Mouse (Mus musculus) hindlimb bud, embryonic 11.5 days (tissue): ENCODE results near the gene Ipo7.
"Not testable (repeated sequence)": the region's sequence is repeated elsewhere in the genome, so short reads cannot be mapped to it uniquely, and the experiment has no call there.

Experiments used
- DNase-seq: peaks from one replicate; pipeline ENCODE4 v3.0.0-alpha.2; 2012; ENCODE audit warnings: low read depth, low spot score; ENCODE audit errors: extremely low spot score

The Ipo7 gene

DNA sequence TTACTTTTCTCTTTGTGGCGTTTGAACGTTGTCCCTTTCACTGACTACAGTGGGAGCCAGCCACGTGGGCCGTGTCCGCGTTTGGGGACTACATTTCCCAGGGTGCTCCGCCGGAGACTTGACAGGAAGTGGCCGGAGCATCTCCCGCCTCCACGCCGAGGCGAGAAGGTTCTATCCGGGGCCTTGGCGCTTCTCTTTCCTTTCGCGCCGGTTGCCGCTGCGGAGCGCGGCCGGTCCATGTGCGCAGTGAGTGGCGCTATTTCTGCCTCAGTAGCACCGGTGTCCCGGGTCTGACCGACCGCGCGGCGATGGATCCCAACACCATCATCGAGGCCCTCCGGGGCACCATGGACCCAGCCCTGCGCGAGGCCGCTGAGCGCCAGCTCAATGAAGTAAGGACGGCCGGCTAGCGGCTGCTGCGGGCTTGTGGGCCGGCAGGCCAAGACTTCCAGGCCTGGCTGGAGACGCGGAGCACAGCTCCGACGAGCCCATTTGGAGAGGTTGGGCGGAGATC lies at the start of gene Ipo7:
TSS of gene Ipo7 (plus strand) at position 158 of the 514 bp plus-strand sequence.
- DNase-seq, result peak; percentile 74

DNA sequence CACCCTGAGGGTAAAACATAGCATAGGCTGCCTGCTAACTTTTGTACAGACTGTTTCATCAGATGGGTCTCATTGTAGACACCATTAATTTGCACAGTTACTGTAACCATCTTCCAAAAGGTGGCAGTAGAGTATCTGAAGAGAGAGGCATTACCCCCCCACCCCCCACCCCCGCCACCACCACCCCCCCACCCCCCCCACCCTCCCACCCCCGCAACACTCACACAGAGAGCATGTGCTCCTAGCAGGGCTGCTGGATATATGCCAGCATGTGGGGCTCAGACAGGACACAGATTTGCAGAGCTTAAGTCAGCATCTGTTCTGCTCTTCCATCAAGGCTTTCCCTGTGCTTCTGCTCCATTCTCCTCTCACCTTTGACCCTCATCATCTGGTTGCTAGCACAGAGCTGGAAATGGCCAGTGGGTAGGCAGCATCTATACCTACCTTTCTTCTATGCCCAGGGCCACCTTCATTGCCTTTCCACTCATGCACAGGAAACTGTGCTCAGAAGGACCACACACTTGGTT lies 49.1 kb upstream of the Ipo7 start:
- DNase-seq, result no peak

DNA sequence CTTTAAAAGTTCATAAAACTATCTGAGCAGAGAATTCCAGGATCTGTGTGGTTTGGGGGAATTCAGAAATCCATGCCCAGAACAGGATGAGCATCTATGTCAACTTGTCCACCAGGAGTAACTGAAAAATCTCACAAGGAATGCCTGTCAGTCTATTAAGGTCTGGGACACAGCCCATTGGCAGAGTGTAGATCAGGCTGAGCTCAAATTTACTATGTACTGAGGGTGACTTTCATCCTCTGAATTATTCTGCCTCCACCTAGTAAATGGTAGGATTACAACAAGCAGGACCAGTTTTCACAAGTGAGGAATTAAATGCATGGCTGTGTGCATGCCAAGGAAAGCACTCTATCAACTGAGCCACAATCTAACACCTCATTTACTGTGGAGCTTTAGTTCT lies 48.5 kb upstream of the Ipo7 start:
- DNase-seq, result no peak

DNA sequence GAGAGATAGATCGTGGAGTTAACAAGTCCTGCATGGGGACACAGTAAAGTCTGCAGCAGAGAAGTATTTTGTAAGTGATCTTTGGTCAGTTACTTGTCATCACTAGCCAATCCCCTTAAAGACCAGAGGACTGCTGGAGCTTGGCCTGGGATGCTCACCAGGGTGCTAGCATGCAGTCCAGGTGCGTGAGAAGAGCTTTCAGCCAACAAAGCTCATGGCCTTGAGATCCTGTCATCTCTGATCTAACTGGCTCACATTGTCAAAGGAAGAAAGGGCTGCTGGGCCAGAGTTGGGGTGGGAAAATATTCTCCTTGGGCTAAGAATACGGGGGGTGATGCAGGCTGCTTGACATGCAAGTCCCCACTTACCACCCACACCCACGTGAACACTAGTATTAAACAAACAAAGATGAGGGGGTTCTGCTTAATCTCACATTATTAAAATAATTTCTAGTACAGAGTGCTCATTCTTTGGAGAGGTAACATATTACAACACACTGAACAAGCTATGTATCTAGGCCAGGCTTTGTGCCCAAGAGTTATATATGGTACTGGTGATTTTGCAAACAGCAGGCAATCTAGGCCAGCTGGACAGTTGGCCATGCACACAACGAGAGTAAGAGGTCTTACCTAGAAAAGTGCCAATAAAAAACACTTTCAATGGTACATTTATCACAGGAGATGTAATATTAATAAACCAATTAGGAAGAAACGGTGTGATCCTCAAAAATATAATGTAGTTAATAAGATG lies 41.9 kb upstream of the Ipo7 start:
- no peak for DNase-seq

DNA sequence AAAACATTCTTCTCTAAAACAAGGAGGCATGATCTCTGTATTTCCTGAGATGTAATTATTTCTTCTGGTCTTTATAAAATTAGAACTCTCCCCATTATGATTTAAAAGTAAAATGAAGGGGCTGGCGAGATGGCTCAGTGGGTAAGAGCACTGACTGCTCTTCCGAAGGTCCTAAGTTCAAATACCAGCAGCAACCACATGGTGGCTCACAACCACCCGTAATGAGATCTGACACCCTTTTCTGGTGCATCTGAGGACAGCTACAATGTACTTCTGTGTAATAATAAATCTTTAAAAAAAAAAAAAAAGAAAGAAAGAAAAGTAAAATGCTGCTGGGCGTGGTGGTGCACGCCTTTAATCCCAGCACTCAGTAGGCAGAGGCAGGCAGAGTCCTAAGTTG lies 40.9 kb upstream of the Ipo7 start:
- not testable (repeated sequence) for DNase-seq

DNA sequence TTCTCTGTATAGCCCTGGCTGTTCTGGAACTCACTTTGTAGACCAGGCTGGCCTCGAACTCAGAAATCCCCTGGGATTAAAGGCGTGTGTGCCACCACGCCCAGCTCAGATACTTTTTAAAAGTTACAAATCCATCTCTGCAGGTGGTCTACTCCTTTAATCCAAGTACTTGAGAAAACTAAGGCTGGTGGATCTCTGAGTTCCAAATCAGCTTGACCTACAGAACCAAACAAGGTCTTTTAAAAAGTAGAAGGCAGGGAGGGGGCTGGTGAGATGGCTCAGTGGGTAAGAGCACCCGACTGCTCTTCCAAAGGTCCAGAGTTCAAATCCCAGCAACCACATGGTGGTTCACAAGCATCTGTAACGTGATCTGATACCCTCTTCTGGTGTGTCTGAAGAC lies 33.5 kb upstream of the Ipo7 start:
- not testable (repeated sequence) for DNase-seq

DNA sequence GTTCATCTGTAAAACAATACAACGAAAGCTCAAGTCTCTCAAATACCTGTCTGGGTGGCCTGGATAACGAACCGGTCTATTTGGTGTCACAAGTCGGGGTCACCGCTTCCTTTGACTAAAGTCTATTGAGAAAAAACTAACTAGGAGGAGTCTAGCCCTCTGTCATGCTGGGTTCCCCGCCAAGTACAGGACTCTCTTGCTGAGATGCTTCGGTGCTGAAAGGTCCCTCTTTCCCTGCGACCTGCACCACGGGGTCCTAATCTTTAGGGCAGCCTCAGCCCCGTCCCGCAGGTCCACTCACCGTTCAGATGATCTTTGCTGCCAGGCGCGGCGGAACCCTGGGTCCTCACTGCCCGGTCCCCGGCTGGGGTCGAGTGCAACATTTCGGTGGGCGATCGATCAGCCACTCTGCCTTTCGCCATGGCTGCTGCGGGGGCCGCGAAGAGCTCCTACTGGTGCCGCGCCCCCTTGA lies 32.4 kb upstream of the Ipo7 start:
- DNase-seq, result no peak

DNA sequence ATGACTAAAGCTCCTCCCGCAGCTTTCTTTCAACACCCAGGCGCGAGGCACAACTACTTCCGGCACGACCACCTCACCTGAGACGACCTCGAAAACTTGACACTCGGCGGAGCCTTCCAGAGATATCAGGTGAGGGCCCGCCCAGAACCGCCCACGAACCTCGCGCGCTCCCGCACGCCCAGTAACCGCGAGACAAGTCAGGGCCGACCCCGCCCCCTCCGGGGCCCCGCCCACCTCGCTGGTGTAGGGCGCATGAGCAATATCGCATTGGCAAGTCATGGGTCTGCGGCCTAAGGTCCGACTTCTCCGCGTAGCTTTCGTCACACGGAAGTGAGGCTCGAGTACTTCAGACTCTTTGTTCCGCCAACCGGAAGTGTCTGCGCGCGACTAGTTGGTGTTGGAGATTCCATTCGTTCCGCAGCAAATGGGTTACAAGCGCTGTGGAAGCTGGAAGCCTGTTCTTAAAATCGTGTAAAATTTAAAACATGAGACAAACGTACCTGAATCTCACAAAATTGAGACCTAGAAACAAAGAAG lies 31.9 kb upstream of the Ipo7 start:
- peak; percentile 97 for DNase-seq

DNA sequence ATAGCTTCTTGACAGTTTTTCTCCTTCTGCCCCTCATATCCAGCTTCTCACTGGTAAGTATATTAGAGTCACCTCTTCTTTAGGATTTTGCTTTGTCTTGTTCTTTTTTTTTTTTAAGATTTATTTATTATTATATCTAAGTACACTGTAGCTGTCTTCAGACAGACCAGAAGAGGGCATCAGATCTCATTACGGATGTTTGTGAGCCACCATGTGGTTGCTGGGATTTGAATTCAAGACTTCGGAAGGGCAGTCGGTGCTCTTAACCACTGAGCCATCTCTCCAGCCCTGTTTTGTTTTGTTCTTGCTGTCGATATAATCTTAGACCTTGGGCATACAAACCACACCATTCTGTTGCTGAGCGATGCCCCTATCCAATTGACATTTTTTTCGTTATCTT lies 31.3 kb upstream of the Ipo7 start, which contains the start of gene Tmem41b:
TSS of gene Tmem41b (minus strand) at position 155 of the 400 bp plus-strand sequence.
- DNase-seq, result not testable (repeated sequence)

DNA sequence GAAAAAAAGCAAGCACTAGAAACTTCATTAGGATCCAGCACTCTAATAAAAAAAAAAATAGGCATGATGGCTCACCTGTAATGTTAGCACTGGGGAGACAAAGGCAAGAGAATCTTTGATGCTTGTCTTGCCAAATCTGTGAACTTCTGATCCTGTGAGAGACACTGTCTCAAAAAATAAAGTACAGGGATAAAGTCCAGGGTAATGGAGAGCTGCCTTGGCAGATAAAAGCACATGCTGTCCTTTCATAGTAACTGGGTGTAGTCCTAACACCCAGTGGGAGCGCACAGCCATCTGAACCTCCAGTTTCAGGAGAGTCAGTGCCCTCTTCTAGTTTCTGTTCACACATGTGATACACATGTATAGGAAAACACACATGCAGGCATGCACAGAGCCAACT lies 26.8 kb upstream of the Ipo7 start:
- no peak for DNase-seq

DNA sequence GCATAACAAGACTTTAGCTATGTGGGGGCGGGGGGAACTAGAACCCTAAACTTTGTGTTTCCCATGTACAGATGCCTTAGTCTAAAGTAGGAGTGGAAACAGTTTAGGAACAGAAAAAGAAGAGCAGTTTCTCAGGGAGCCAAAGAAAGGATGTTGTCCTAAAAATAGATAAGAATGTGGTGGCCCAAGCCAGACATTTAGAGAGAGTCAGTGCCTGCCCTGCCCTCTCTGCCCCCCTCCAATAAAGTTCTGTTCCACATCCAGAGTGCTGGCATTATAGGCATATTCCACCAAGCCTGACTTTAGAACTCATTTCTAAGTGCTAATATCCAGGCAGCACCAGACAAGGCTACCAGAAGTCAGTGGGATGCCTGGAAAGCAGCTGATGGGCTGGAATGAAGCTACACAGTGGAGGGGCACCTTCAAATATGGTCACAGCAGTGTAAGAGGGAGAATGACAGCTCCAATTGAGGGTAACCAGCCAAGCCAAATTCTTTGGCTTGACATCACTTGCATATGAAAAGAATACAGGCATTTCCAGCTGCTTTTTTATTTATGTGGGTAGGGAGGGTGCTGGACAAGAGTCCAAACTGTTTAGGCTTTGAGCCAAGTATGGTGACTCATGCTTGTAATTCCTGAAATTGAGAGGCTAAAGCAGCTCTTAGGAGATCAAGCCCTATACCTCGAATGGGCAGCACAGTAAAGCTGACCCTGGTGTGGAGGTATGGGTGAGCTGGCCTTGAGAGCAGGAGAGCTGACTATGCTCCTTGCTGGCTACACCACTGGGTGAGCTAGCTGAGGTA lies 24.7 kb upstream of the Ipo7 start:
- DNase-seq, result no peak

DNA sequence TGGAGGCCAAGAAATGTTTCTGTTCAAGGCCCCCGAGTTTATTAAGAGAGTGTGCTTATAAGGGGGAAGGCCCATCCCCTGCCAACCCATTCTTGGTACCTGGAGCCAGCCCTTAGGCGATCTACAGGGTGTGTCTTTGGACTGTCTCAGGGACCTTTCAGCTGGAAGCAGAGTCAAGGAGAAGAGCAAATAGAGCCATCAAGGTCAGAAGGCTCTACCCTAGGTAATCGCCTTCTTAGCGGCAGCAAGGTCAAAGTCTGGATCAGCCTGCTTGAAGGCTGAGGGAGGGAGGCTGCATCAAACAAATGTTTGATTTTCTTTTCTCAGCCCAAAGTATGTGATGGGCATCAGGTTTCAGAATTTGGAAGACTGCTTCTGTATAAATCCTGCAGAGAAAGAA lies 19.7 kb upstream of the Ipo7 start:
- no peak for DNase-seq

DNA sequence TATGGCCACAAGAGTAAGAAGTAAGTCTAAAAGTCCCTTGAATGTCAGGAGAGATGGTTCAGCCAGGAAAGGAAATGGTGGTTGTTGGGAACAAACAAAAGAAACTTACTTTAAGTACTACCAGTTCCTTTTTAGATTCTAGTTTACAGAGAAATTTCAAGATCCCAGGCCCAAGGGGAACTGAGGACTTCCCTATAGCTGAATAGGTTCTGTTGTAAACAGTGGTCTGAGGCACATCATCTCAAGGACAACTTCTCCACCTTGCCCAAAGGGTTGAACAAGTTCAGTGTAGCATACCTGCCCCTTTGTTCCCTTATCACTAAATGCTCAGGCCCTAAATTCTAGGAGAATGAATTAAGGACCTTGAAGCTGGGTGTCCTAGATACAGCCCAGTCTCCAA lies 16.0 kb upstream of the Ipo7 start:
- no peak for DNase-seq

DNA sequence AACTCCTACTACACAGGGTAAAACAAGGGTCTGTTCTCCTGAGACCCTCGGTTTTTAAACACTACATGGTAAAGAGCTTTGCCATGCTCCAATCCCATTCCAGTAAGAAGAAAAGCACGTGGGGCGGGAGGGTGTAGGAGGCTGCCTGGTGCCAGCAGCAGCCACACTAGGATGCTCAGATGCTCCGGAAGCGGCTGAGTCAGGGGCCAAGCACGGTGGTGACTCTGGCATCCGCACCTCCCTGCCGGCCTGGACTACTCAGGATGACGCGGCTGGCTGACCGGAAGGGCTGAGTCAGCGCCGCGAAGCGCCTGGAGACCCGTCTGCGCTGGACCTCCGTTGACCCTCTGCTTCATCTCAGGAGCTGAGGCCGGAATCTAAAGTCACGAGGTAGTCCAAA lies 15.1 kb upstream of the Ipo7 start:
- no peak for DNase-seq

DNA sequence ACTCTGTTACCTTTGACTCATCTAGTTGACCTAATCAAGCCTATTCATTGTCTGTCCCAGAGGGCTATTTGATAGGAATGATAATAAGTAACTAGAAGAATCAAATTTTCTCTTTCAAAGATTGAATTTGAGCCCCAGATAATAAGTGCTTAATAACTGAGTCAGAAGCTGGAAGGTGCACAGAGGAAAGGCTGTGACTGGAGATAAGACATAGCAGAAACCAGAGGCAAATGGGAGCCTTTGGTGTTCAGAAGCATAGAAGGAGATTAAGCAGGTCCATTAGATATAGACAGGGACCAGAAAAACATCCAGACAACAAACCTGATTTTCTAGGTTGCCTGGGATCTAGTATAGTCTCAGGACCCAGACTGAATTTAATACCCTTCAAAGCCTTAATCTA lies 12.1 kb upstream of the Ipo7 start:
- no peak for DNase-seq

DNA sequence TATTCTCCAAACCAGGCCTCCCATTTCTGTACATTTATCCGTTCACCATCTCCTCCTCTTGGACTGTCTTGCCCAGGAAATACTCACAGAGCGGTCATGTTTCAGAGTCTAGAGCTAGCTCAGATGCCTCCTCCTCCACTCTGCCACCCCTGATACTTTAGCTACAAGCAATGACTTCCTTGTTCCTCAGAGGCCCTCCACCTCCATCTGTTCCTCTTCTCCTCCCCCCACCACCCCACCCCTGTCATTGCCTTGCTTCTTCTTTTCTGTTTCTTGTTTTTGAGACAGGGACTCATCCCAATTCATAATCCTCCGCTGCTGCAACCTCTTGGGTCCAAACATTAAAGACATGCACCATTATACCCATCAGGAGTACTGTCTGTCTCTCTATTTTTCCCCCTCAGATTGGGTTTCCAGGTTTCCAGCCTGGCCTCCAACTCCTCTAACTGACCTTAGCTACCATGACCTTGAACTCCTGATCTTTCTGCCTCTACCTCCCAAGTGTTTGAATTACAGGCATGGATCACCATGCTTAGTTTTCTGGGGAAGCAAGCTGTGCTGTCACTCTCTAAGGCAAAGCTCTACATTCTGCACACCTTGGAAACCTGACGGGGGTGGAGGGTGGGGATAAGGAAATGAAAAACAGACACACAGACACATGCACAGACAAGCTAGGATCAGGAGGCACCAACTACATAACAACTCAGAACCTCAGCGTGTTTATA lies 11.4 kb upstream of the Ipo7 start:
- DNase-seq, result no peak

DNA sequence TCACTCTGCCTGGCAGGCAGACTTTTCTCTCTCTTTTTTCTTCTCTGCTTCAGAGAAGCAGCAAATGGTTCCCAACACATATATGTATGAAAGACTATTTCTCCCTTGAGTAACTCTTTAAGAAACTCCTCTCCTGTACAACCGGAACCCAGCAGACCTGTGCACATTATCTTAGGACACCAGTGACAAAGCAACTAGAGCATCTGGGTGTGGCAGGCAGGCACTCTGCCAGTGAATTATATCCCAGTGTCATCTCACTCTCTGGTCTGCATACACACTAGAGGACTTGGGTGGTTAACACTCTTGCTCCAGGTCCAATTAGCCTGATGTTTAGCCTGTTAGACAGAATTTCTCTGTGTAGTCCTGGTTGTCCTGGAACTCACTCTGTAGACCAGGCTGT lies 9.6 kb upstream of the Ipo7 start:
- DNase-seq, result no peak

DNA sequence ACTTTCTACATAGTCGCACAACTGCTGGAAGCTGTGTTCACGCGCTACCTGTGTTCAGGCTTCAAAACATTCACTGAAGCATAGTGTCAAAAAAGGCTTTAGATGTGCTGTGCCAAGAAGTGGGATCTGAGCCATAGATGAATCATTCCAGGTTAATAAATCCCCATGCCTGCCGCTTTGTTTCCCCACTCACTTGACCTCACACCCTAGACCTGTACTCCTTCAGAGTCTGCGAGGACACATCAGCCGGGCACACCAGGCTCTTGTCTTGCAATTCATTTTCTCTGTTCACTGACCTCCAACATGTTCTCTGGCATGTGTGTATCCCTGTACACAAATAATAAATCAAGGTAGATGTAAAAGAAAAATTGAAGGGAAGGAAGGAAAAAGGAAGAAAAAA lies 9.0 kb upstream of the Ipo7 start:
- DNase-seq, result no peak

DNA sequence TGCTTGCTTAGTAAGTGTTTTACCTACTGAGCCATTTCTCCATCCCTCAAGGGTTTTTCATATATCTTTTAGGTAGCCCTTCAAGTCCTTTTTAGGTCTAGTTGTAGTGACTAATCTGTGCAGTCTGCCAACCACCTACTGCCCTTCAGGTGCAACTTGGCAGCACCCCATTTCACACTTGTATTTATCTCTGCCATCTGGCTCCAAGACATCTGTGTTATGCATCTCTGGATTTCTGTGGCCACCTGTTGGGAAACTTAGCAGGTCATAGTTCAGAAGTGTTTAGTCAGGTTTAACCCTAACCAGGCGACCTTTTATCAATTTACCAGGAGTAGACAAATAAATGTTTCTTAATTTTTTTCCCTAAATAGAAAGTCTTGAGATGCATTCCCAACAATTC lies 6.7 kb upstream of the Ipo7 start:
- DNase-seq, result no peak

DNA sequence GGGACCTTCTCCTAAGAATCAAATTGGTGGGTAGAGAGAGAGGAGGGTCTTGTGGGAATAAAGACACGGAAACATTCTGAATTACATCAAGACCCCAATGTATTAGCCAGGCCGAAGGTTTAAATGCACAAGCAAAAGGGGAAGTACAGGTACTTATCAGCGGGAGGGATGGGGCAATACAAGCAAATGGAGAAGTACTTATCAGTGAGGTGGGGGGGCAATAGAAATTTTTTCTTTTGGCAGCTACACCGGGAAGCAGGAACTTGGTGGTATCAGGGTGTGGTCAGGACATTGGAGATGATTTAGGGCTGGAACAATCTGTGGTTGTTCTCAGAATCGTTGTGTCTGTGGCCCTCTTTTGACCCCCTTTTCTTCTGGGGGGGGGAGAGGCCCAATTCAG lies 3.8 kb upstream of the Ipo7 start:
- no peak for DNase-seq
